Mouse (Mus musculus) CD4-positive, CD25-positive, alpha-beta regulatory T cell, adult 2 months (primary cell): ENCODE results near the gene Olfr272.

ENCODE experiments used
- DNase-seq: peaks from one replicate; pipeline ENCODE4 v3.0.0-alpha.2; 2012; ENCODE audit warnings: low read depth, low spot score

The Olfr272 gene

DNA sequence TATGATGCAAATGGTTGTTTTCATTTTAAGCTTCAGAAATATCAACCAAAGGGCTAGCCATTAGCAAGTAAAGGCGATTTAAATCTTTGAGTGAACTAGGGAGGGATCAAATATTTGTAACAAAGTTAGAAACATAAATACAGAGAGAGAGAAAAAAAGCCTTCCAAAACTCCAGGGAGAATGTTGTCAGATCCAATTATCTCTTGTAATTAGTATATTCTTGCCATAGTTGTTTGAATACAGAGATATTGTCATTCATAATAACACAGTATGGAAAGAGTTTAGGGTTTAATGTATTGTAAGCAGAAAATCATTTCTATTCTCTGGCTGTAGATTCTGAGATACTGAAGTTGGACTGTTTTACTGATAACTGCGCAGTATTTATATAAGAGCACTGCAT, at the start of gene Olfr272:
TSS of gene Olfr272 (minus strand) at position 101 of the 400 bp plus-strand sequence.
- no peak for DNase-seq

DNA sequence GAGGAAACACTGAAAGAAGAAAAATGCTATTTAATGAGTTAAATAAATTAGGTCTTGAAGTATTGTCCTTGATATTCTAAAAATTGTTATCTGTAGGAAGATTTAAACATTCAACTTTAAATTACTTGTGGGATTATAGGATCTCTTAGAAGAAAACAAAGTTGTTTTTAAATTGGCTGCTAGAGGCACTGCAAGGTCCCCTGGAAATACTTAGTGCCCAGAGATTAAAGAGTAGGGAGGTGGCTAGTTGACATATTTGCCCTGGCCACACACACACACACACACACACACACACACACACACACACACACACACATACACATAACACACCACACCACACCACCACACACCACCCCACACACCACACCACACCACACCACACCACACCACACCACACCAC, 45.3 kb upstream of the Olfr272 start, which contains the start of gene Olfr270:
TSS of gene Olfr270 (plus strand) at position 301 of the 400 bp plus-strand sequence.
- DNase-seq, result no peak

DNA sequence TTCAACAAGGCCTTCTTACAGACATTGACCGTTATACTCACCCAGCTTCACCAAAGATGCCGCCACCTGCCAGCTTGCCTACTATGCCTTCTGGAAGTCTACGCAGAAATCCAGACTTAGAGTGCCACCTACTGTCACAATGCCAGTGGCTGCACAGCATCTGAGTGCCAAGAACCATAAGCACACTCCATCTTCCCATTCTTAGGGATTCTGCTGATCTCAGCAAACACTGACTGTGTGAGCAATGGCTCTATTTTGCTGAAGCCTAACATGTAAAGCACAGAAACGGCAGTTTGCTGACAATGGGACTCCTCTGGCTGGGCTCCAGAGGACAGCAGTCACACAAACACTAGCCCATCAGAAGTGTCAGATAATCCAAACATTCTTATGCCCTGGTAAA, 39.7 kb upstream of the Olfr272 start:
- DNase-seq, result peak; percentile 1

DNA sequence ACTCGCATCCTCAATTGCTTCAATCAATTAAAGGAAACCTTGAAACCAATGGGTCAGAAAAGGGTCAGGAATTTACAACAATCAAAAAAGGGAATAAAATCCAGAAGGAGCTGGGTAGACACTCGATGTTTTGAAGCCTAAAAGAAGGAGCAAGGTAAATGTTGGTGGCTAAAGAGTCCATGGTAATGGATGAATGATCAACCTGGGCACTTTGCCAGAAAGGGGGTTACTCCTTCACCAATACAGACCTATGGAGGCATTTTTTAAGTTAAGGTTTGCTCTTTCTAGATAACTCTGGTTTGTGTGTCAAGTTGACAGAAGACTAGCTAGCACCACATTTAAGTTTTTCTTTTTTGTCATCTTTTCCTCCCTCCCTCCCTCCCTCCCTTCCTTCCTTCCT, 30.0 kb upstream of the Olfr272 start:
- no peak for DNase-seq

DNA sequence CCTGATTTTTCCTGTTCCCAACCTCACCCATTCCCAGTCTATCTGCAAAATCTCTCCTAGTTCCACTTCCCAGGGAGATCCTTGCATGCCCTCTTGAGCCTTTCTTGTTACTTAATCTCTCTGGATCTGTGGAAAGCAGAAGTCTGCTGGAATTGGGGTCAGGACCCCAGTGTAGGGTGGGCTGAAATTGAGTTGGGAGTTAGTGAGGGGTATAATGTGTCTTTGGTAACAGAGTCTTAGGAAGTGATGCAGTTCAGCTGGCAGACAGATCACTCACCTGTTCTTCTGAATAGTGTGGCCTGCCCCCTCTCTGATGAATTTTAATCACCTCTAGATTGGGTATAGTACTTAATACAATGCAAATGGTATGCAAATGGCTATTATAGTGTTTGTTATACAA, 27.7 kb upstream of the Olfr272 start:
- no peak for DNase-seq

DNA sequence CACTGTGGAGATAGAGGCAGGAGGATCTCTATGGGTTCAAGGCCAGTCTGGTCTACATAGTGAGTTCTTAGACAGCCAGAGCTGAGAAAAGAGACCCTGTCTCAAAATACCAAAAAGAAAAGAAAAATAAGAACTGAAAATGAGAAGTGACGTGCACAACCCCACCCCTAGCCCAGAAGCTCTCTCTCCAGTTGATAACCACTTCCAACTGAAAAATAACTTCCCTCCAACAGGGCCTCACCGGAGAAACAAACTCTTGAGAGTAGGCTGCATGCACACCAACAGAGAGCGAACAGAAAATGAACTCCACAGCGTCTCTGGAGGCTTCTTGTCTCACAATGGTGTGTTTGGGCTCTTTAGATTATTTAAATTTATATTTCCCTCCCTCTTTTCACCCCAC, 11.5 kb upstream of the Olfr272 start:
- no peak for DNase-seq

DNA sequence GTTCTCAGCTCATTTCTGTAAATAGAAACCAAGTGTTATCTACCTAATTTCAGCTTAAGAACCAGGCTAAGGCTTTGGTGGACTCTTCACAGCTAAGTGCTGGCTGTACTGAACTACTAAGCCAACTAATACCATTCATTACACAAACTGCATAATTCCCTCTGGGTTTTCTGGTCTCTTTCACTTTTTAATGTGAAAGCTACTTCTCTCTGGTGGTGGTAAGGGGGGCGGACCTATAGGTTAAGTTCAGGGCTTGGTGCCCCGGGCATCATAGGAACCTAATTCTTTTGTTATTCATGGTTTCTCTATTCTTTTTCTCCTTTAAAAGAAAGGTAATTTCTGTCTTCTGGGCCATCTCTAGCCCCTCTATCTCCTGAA, 1.7 kb downstream of the Olfr272 start:
- no peak for DNase-seq

DNA sequence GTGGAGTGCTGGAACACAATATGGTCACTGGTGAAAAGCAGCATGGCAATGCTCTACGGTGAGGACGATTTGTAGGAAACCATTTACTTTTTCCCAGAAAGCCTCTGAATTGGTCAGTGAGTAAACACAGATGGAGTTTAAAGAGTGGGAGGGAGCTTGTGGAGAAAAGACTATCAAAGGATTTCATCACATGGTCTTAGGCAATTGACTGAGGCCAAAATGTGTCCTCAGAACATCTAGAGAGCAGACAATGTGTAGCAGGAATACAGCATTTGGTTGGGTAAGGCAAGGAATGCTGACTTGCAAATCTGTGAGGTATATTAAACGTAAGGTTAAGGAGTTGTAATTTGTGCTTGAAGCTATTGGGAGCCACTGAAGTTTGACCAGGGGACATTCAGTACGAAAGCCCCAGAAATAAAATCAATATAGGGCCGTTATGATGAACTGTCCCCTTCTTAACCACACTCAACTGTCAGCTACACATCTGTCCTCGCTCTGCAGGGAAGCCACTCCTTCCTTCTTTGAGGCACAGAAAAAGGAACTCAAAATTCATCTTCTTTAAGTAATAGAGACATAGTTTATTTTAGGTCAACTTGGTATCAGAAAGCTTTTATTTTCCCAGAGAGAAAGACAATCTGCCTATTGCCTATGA, 2.2 kb downstream of the Olfr272 start:
- DNase-seq, result no peak

DNA sequence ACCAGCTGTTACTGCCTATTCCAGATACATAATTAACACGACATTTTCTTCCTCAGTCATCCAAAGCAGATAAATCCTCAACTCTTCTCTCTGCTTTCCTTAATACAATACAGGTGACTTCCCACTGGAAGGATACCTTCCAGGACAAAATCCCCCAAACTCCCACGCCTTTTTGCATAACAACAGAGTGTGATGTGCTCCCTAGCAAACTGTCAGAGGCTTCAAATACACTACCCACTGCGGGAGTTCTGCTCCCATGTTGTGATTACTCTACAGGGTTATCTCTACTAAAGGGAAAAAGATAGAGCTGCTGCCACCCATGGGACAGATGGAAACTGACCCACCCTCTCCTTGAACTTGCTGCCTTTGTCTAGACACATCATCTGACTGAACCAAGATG, 6.6 kb downstream of the Olfr272 start:
- DNase-seq, result no peak

DNA sequence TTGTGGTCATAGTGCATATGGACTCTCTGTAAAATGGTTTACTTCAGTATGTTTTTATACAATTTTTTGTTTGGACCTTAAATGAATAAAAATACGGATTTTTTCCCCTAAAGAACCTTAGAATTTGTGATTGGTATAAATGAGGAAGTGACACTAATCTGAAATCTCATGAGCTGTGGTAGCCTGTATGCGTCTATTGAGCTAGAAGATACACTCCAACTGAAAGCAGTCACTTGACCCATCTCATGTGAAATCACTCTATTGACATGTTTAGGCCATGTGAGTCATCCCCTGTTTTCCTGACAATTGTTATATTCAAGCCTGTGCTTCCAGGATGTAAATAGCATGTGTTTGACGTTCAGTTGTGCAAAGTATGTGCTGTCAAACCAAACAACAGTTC, 9.4 kb downstream of the Olfr272 start:
- DNase-seq, result no peak

DNA sequence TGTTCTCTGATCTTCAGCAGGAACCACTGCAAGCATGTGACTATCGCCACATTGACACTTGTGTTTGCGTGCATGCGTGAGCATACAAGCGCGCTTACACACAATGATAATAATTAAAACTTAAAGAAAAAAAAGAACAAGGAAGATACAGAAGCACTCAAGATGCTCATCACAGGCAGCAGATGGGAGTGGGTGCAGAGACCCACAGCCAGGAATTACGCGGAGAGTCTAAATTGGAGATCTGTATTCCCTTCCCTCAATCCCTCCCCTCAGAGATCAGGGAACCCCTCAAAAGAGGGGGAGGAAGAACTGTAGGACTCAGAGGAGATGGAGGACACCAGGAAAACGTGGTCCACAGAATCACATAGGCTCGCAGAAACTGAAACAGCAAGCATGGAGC, 54.8 kb downstream of the Olfr272 start:
- no peak for DNase-seq
